Mouse (Mus musculus) leukemia stem cell, adult 10-12 weeks (primary cell): ENCODE measurements around the gene Tnnc1. TPM values are rescaled to one million over a fixed set of nuclear protein-coding genes. Genes with fewer than 3 reads are reported as not detected.

Source experiments
- polyA plus RNA-seq: library from polyadenylated mRNA; stranded (reverse); fragments of >175 nt; gene quantifications from 2 replicates; pipeline ENCODE4 v1.2.3, GENCODE M21; 2012; ENCODE audit warnings: low replicate concordance

Tnnc1 gene
- polyA plus RNA-seq, result 0.26 TPM in 1 of 2 replicates, not detected in the other

GRCm38 (mm10) chr14:31208084-31208483, at the start of gene Tnnc1:
Gene Tnnc1 (plus strand): TSS chr14:31208312.

GRCm38 (mm10) chr14:31168425-31168824, 39.7 kb upstream of the Tnnc1 start, which contains the start of gene Stab1:
Gene Stab1 (minus strand): TSS chr14:31168641.

GRCm38 (mm10) chr14:31216846-31217245, 8.7 kb downstream of the Tnnc1 start, which contains the start of gene Nisch:
Gene Nisch (minus strand): TSS chr14:31216946.

GRCm38 (mm10) chr14:31217666-31218065, 9.6 kb downstream of the Tnnc1 start, which contains the start of gene Sema3g:
Gene Sema3g (plus strand): TSS chr14:31217860.

GRCm38 (mm10) chr14:31251084-31251604, 43.0 kb downstream of the Tnnc1 start, which contains the start of the genes Phf7 and Bap1:
Gene Phf7 (minus strand): TSS chr14:31251317.
Gene Bap1 (plus strand): TSS chr14:31251450.

Other genes starting within 250 kb of the Tnnc1 start
- 2.4 and 4.0 TPM in 2 replicates for gene Glt8d1, start 206.9 kb upstream of the Tnnc1 start, polyA plus RNA-seq
- gene Spcs1, start 206.6 kb upstream of the Tnnc1 start, polyA plus RNA-seq, result 15.1 and 44.4 TPM in 2 replicates
- gene Pbrm1, start 189.2 kb upstream of the Tnnc1 start, polyA plus RNA-seq, result 7.6 and 21.7 TPM in 2 replicates
- gene Gnl3, start 189.2 kb upstream of the Tnnc1 start, polyA plus RNA-seq, result 5.0 and 14.9 TPM in 2 replicates
- gene Smim4, start 79.4 kb upstream of the Tnnc1 start, polyA plus RNA-seq, result 48.2 and 72.9 TPM in 2 replicates
- gene Nt5dc2, start 77.3 kb upstream of the Tnnc1 start, polyA plus RNA-seq, result 40.8 and 99.2 TPM in 2 replicates
- 2.1 and 4.2 TPM in 2 replicates for gene Stab1, start 39.7 kb upstream of the Tnnc1 start, polyA plus RNA-seq
- gene Nisch, start 8.6 kb downstream of the Tnnc1 start, polyA plus RNA-seq, result 128 and 175 TPM in 2 replicates
- 0.21 and 0.60 TPM in 2 replicates for gene Sema3g, start 9.5 kb downstream of the Tnnc1 start, polyA plus RNA-seq
- 1.8 and 3.5 TPM in 2 replicates for gene Phf7, start 43.0 kb downstream of the Tnnc1 start, polyA plus RNA-seq
- 34.1 and 85.8 TPM in 2 replicates for gene Bap1, start 43.1 kb downstream of the Tnnc1 start, polyA plus RNA-seq
- 0.08 TPM in 1 of 2 replicates, not detected in the other for gene Dnah1, start 115.6 kb downstream of the Tnnc1 start, polyA plus RNA-seq
- gene Capn7, start 128.3 kb downstream of the Tnnc1 start, polyA plus RNA-seq, result 5.7 and 7.8 TPM in 2 replicates
- gene Sh3bp5, start 227.8 kb downstream of the Tnnc1 start, polyA plus RNA-seq, result 9.4 and 19.6 TPM in 2 replicates